Mouse (Mus musculus) cerebellum, adult 2 months (tissue): ENCODE data around the gene Gm19426.

Experiments used
- CTCF ChIP-seq: fragments of 200-500 bp; IDR thresholded peaks from 2 replicates; pipeline ENCODE4 v1.5.1; 2011; ENCODE audit warnings: low read depth, mild to moderate bottlenecking, control low read depth, low read length, moderate library complexity, borderline replicate concordance; ENCODE audit not compliant: insufficient read depth
- POLR2A ChIP-seq: fragments of 200-500 bp; IDR thresholded peaks from 2 replicates; pipeline ENCODE4 v1.6.1; 2011; ENCODE audit warnings: low read length, control low read depth, borderline replicate concordance; ENCODE audit not compliant: insufficient read depth

- TF ChIP-seq CTCF = no peak
- TF ChIP-seq POLR2A = no peak
Measured at GRCm38 (mm10) chr2:84744126-84744525, 671 bp upstream of the Gm19426 start.
